Mouse (Mus musculus): ENCODE measurements at regions not wholly inside any gene's neighbourhood (a gene's known extent, or its start where the extent isn't known, plus 50 kb on each side); places are given as distances from the start of the nearest gene placed in this dataset.
"Not testable (repeated sequence)": the region's sequence is repeated elsewhere in the genome, so short reads cannot be mapped to it uniquely, and the experiment has no call there.

GRCm38 (mm10) chr12:117327086-117327485 lies 189.2 kb upstream of the Rapgef5 start:
- DNase-seq, result not testable (repeated sequence)

- no peak for DNase-seq
These were observed 185.9 kb upstream of the Rapgef5 start for GRCm38 (mm10) chr12:117330418-117330817.

- DNase-seq, result no peak
These were observed 179.4 kb upstream of the Rapgef5 start for GRCm38 (mm10) chr12:117336856-117337255.

- no peak for DNase-seq
These were observed 174.0 kb upstream of the Rapgef5 start for GRCm38 (mm10) chr12:117342321-117342720.

GRCm38 (mm10) chr12:117343121-117343520 lies 173.2 kb upstream of the Rapgef5 start:
- no peak for DNase-seq

- DNase-seq, result not testable (repeated sequence)
These were observed 172.7 kb upstream of the Rapgef5 start for GRCm38 (mm10) chr12:117343605-117344004.

- DNase-seq, result peak in 1 of 2 experiments; percentile 10
These were observed 171.8 kb upstream of the Rapgef5 start for GRCm38 (mm10) chr12:117344266-117345087.

- peak in 1 of 2 experiments; percentile 32 for DNase-seq
These were observed 170.9 kb upstream of the Rapgef5 start for GRCm38 (mm10) chr12:117345088-117345977.

GRCm38 (mm10) chr12:117346091-117346490 lies 170.2 kb upstream of the Rapgef5 start:
- DNase-seq, result no peak

GRCm38 (mm10) chr12:117347135-117347534 lies 169.1 kb upstream of the Rapgef5 start:
- DNase-seq, result no peak

- DNase-seq, result peak in 1 of 2 experiments; percentile 21
These were observed 167.8 kb upstream of the Rapgef5 start for GRCm38 (mm10) chr12:117348516-117348915.

- DNase-seq, result peak; percentile 22 to 43
These were observed 164.4 kb upstream of the Rapgef5 start for GRCm38 (mm10) chr12:117351900-117352299.

- peak in 1 of 2 experiments; percentile 6 for DNase-seq
These were observed 163.8 kb upstream of the Rapgef5 start for GRCm38 (mm10) chr12:117352511-117352910.

GRCm38 (mm10) chr12:117352938-117353337 lies 163.3 kb upstream of the Rapgef5 start:
- DNase-seq, result peak in 1 of 2 experiments; percentile 22

- DNase-seq, result peak in 1 of 2 experiments; percentile 2
These were observed 158.5 kb upstream of the Rapgef5 start for GRCm38 (mm10) chr12:117357811-117358210.

- DNase-seq, result peak in 1 of 2 experiments; percentile 24
These were observed 157.4 kb upstream of the Rapgef5 start for GRCm38 (mm10) chr12:117358891-117359290.

- peak in 1 of 2 experiments; percentile 13 for DNase-seq
These were observed 156.1 kb upstream of the Rapgef5 start for GRCm38 (mm10) chr12:117360215-117360614.

GRCm38 (mm10) chr12:117361826-117362225 lies 154.5 kb upstream of the Rapgef5 start:
- peak in 1 of 2 experiments; percentile 21 for DNase-seq

GRCm38 (mm10) chr12:117363457-117363856 lies 152.8 kb upstream of the Rapgef5 start:
- DNase-seq, result not testable (repeated sequence)

GRCm38 (mm10) chr12:117365181-117365580 lies 151.1 kb upstream of the Rapgef5 start:
- peak in 1 of 2 experiments; percentile 12 for DNase-seq

- DNase-seq, result peak in 1 of 2 experiments; percentile 21
These were observed 150.4 kb upstream of the Rapgef5 start for GRCm38 (mm10) chr12:117365876-117366275.

- DNase-seq, result peak; percentile 9 to 41
These were observed 137.9 kb upstream of the Rapgef5 start for GRCm38 (mm10) chr12:117378297-117378887.
